Mouse (Mus musculus) embryonic stem cell, embryonic (primary cell): Measurements from ENCODE around the gene Trp53tg5.

Experiments used
- CTCF ChIA-PET, 4 experiments: fragments of 300-600 bp in 2 of 4; fragments of 350-600 bp in 2 of 4; sonication (Branson Sonifier 250); formaldehyde crosslinking; loops; one replicate each; lab custom pipeline; 2022; ENCODE audit warnings: inconsistent platforms in 2 of 4; lab: Charles Lee
- POLR2A ChIA-PET, 4 experiments: fragments of 300-600 bp in 2 of 4; fragments of 350-600 bp in 2 of 4; sonication (Branson Sonifier 250); formaldehyde crosslinking; loops; one replicate each; lab custom pipeline; 2022; ENCODE audit warnings: antibody characterized with exemption in 4 of 4, inconsistent platforms in 1 of 4; lab: Charles Lee

Trp53tg5 gene

DNA sequence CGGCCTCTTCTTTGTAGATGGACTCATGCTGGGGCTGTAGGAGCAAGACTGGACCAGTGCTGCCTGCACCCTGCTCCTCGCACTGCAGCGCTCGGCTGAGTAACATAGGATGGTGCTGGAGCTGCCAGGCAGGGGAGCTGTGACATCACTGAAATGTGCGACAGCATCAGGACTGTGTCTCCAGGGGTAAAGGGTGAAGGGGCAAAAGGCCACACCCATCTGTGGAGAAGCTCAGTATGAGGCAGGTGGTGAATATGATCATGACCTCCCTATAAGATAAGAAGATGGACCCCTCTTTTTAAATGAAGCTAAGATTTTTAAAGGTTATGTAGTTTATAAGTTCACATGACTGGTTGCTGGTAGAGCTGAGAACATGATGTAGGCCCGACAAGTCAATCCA, at the start of gene Trp53tg5:
TSS of gene Trp53tg5 (minus strand) at position 101 of the 400 bp plus-strand sequence.
- CTCF ChIA-PET, result interaction anchor here in 3 of 4 experiments (0.5 to 1.6 kb wide), 3 partner anchors 13 to 75 kb away, joined by 3 to 20 read pairs (median 4); partner anchors contain the start of gene Gm20458 (in 1 of the 3)

DNA sequence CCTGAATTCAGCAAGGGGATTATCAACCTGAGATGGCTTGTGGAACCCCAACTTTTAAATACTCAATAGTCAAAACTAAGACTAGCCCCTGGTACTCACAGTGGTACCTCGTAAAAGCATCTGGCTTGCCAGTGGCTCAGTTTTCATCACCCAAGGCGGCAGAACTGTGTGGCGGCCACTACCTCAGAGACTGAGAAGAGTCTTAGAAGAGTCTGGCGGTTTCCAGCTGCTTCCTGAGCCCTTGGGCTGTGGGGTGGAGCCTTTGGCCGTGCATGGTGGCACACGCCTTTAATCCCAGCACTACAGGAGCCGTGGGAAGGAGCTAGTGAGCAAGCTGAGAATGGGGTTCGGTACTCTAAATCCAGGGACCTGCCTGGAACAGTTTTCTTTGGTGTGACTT, 48.8 kb upstream of the Trp53tg5 start:
- POLR2A ChIA-PET, result interaction anchor here (0.7 to 2.6 kb wide), 42 partner anchors 8 to 356 kb away, joined by 3 to 26 read pairs (median 4); partner anchors contain the start of genes Wfdc2 (in 3 of the 4), Gm20458 (in 1 of the 4), Matn4 (in 1 of the 4) and Sdc4 (in 1 of the 4)

More for the DNA sequence above, at the start of gene Trp53tg5:
- POLR2A ChIA-PET, result interaction anchor here in 2 of 4 experiments (0.8 to 1.3 kb wide), 5 partner anchors 9 to 30 kb away, joined by 3 to 5 read pairs (median 4); partner anchors contain the start of genes Gm20458 (in 1 of the 2) and Sys1 (in 1 of the 2)

DNA sequence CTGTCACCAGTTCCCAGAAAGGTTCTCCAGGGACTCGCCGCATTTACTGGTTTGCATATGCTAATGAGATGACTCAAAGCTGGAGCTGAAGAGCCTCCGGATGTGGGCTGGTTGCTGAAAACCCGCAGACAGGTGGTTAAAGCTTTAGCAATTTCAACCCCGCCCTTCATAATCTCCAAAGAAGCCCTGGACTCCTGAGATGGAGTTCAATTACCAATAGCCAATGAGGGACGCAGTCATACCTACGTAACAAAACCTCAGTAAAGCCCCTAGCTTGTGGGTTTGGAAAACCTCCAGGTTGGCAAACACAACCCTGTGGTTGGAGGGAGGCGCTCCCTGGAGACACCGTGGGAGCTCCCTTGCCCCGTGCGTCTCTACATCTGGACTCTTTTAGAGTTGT, 48.3 kb upstream of the Trp53tg5 start:
- POLR2A ChIA-PET, result interaction anchor here (0.6 to 2.6 kb wide), 57 partner anchors 9 to 357 kb away, joined by 3 to 26 read pairs (median 4); partner anchors contain the start of genes Sdc4 (in 3 of the 4), Wfdc2 (in 3 of the 4), Gm20458 (in 1 of the 4) and Matn4 (in 1 of the 4)
- CTCF ChIA-PET, result interaction anchor here (0.5 to 3.2 kb wide), 29 partner anchors 9 to 359 kb away, joined by 3 to 24 read pairs (median 6); partner anchors contain the start of genes Gm20458 (in 2 of the 4), Matn4 (in 1 of the 4), Slpi (in 1 of the 4) and Sys1 (in 1 of the 4)

More for the DNA sequence above, 48.8 kb upstream of the Trp53tg5 start:
- CTCF ChIA-PET, result interaction anchor here (0.6 to 3.2 kb wide), 27 partner anchors 9 to 344 kb away, joined by 3 to 24 read pairs (median 6); partner anchors contain the start of genes Gm20458 (in 2 of the 4), Slpi (in 1 of the 4), Sys1 (in 1 of the 4) and Wfdc10 (in 1 of the 4)

DNA sequence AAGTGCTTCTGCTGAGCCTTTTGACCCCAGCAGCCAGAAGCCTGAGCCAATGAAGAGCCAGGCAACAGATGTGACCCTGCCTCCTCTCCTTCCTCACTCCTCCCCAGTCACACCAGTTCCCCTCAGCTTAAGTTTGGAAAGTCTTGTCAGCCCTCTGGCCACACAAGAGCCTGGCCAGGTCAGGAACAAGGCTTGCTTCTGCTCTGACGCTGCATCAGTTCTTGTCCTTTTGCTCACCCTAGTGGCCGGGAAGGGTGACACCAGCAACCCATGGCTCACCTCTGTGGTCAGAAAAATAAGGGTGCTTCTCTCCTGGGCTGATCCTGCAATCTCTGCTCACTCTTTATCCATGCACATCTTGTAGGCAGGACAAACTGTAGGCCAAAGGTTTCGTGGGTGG, 47.3 kb upstream of the Trp53tg5 start:
- ChIA-PET CTCF (interaction anchor here in 3 of 4 experiments (0.5 to 3.2 kb wide), 16 partner anchors 10 to 131 kb away, joined by 3 to 24 read pairs (median 8); partner anchors contain the start of genes Gm20458 (in 1 of the 3), Matn4 (in 1 of the 3) and Slpi (in 1 of the 3)), POLR2A (interaction anchor here (0.5 to 2.6 kb wide), 28 partner anchors 9 to 113 kb away, joined by 3 to 26 read pairs (median 5); partner anchors contain the start of genes Sdc4 (in 2 of the 4), Gm20458 (in 1 of the 4), Pigt (in 1 of the 4) and Sys1 (in 1 of the 4))

DNA sequence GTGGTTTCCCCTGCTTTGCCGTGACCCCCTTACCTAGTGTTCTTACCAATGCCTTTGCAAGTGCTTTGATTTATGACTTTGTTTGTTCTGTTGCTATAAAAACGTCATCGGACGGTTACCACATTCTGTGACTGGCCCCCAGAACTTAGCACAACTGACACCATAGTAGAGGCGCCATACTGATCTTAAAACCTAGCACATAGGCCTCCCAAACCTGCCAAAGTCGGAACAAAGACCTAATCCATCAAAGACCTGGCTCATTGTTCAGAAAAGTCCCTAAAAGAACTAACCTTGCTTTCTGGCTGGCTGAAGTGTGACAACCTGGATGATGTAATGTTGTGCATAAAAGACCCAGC, 45.6 kb upstream of the Trp53tg5 start:
- CTCF ChIA-PET, result interaction anchor here (0.5 to 2.0 kb wide), 16 partner anchors 9 to 265 kb away, joined by 3 to 10 read pairs (median 4); partner anchors contain the start of genes Dbndd2 (in 1 of the 4), Wfdc10 (in 1 of the 4) and Wfdc9 (in 1 of the 4)
- POLR2A ChIA-PET, result interaction anchor here in 3 of 4 experiments (0.7 to 1.8 kb wide), 7 partner anchors 9 to 227 kb away, joined by 3 to 7 read pairs (median 3); partner anchors contain the start of genes Dnttip1 (in 1 of the 3), Sdc4 (in 1 of the 3), Sys1 (in 1 of the 3) and Wfdc3 (in 1 of the 3)

DNA sequence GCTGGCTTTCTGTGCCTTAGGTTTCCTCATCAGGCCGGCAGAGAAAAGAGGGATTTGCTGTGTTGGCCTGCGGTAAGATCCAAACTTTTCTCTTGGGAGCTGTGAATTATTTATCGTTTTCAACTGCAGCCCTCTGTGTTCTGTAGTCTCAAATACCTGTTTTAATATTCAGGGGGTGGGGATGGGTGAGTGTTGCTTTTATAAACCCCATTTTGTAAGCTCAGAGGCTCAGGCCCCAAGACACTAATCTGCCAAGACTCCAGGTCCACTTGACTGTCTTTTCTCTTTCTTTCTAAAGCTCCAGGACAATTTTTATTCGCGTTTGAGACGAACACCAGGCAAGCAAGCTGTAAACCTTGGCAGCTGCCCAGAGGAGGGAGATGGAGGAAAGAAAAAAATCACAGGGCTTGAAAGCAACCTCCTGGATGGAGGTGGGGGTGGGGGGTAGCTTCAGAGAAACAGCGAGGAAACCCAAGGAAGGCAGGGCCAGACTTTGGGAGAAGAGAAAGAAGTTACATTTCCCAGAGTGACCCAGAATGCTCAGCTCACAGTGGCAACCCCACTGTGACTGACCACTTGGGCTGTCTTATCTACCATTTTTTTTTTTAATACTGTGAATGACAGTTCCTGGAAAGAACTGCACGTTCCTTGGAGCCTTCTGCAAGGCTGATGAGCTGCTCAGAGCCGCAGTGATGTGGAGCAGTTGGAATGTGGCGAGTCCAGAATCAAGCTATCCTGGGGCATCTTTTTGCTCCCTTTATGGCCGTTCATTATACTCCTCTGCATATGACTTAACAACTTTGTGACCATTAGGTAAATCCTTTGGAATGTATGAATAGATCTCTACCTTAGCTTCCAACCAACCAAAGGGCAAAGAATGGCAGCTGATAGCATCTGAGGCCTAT, 45.0 kb upstream of the Trp53tg5 start:
- CTCF ChIA-PET, result interaction anchor here (0.5 to 2.0 kb wide), 43 partner anchors 8 to 623 kb away, joined by 3 to 16 read pairs (median 4); partner anchors contain the start of genes Gm20458 (in 2 of the 4), Dbndd2 (in 1 of the 4), Slpi (in 1 of the 4) and Wfdc10 (in 1 of the 4)

DNA sequence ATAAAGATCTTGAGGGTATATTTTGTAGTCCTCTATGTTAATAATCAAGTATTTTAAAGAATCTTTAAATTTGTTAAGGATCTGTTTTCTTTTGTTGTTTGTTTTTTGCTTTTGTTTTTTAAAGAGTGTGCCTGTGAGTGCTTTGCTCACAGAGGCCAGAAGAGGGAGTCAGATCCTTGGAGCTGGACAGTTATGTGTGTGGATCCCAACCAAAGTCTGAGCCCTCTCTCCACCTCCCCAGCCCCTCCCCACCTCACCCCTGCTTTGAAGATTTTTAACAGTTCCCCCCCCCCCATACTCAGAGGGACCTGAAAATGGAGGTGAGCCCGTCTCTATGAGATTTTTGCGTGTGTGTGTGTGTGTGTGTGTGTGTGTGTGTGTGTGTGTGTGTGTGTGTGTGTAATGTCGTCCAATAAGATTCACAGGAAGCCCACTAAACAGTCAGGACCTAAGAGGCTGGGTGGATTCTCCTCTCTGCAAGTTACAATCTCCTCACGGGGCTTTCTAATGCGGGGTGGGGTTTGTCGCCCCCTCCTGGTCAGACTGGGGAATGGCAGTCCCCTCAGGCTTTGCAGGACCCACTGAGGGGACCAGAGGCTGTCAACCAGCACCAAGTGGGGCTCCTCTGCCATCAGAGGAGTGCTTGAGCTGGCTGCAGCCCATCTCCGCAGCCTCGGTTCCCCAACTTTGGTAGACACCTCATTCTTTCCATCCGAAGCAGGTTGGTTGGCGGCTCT, 44.1 kb upstream of the Trp53tg5 start:
- CTCF ChIA-PET, result interaction anchor here (0.5 to 2.0 kb wide), 38 partner anchors 7 to 624 kb away, joined by 3 to 16 read pairs (median 4); partner anchors contain the start of genes Gm20458 (in 2 of the 4), Dbndd2 (in 1 of the 4) and Slpi (in 1 of the 4)
- POLR2A ChIA-PET, result interaction anchor here (0.6 to 2.6 kb wide), 10 partner anchors 10 to 836 kb away, joined by 3 to 8 read pairs (median 4); partner anchors contain the start of genes Sdc4 (in 1 of the 4) and Sys1 (in 1 of the 4)

More for the DNA sequence above, 45.0 kb upstream of the Trp53tg5 start:
- POLR2A ChIA-PET, result interaction anchor here in 3 of 4 experiments (0.7 to 2.6 kb wide), 12 partner anchors 9 to 836 kb away, joined by 3 to 8 read pairs (median 3); partner anchors contain the start of genes Dnttip1 (in 1 of the 3), Sdc4 (in 1 of the 3), Sys1 (in 1 of the 3) and Wfdc3 (in 1 of the 3)

DNA sequence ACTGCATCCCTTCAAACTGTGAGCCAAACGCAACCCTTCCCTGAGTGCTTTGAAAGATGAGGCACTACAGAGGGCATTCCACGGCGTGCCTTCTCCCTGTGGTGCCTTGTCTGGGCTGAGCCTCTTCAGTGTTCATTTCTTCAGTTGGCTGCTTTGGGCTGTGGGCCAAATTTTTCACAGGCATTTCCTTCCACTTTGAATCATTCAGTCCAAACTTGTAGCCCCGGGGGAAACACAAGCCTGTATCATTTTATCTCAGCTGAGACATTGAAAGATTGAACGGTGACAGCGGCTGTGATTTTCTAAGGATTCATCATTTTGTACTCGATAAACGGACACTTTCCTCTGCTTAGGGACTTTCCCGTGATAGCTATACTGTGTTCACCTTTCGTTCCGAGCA, 43.1 kb upstream of the Trp53tg5 start:
- POLR2A ChIA-PET, result interaction anchor here in 2 of 4 experiments (0.6 to 2.6 kb wide), 2 partner anchors 9 to 156 kb away, joined by 3 to 8 read pairs; no protein-coding TSS in a partner anchor
- CTCF ChIA-PET, result interaction anchor here in 2 of 4 experiments (0.8 to 1.3 kb wide), 3 partner anchors 14 to 127 kb away, joined by 4 to 9 read pairs (median 6); no protein-coding TSS in a partner anchor

DNA sequence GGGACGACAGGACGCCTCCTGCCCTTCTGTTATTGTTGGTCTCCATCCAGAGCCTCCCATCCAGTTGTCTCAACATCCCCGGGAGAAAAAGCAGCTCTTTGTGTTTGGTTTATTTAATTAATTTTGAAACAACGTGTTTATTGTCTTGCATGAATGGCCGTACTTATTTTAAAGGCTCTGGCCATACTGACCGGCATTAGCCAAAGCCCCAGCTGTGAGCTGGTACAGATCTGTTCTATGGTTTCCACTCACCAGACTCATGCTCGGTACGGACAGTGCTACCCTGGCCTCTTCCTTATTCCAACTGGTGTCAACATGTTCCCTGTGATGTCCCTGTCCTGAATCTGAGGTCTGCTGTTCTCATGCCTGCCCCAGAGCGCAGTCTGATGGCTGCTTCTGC, 42.4 kb upstream of the Trp53tg5 start:
- POLR2A ChIA-PET, result interaction anchor here in 3 of 4 experiments (0.6 to 1.3 kb wide), 3 partner anchors 16 to 1302 kb away, joined by 3 to 4 read pairs (median 3); no protein-coding TSS in a partner anchor
- CTCF ChIA-PET, result interaction anchor here in 2 of 4 experiments (0.6 to 1.4 kb wide), 2 partner anchors 46 to 1094 kb away, joined by 3 to 4 read pairs; no protein-coding TSS in a partner anchor

DNA sequence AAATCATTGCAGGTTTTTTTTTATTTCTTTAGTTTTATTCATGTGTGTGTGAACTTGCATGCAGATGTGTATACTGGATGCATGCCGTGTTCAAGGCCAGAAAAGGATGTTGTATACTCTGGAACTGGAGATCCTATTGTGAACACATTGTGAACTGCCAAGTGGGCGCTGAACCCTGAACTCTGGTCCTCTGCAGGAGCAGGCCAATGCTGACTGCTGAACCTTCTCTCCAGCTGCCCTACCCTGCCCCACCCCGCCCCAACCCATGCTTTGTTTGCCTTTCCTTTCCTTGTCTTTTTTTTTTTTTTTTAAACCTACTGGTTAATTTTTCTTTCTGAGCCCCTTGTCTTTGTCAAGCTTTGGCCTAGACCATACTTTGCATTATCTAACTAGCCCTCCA, 41.4 kb upstream of the Trp53tg5 start:
- POLR2A ChIA-PET, result interaction anchor here in 2 of 4 experiments (0.7 to 2.0 kb wide), 3 partner anchors 45 to 119 kb away, joined by 3 to 4 read pairs (median 4); no protein-coding TSS in a partner anchor
- CTCF ChIA-PET, result interaction anchor here in 1 of 4 experiments (1.4 kb wide), 1 partner anchor 45 kb away, joined by 4 read pairs; no protein-coding TSS in a partner anchor

DNA sequence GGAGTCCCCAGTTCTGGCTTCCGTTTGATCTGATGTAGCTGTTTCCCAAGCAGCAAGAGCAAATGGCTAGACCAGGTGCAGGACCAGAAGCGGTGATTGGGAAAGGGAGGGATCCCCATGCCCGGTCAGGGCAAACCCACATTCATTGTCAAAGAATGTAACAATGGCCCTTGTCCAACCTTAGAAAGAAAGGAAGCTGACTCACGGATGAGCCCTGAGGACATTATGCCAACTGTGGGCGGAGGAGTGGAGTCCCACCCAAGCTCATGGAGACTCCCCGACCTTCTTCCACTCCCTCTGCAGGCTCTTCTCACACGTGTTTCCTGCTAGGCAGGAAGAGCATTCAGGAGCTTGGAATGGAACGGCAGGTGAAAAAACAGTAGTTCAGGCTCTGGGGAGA, 39.9 kb upstream of the Trp53tg5 start:
- CTCF ChIA-PET, result interaction anchor here in 3 of 4 experiments (0.6 to 1.9 kb wide), 8 partner anchors 8 to 281 kb away, joined by 3 to 6 read pairs (median 4); no protein-coding TSS in a partner anchor

DNA sequence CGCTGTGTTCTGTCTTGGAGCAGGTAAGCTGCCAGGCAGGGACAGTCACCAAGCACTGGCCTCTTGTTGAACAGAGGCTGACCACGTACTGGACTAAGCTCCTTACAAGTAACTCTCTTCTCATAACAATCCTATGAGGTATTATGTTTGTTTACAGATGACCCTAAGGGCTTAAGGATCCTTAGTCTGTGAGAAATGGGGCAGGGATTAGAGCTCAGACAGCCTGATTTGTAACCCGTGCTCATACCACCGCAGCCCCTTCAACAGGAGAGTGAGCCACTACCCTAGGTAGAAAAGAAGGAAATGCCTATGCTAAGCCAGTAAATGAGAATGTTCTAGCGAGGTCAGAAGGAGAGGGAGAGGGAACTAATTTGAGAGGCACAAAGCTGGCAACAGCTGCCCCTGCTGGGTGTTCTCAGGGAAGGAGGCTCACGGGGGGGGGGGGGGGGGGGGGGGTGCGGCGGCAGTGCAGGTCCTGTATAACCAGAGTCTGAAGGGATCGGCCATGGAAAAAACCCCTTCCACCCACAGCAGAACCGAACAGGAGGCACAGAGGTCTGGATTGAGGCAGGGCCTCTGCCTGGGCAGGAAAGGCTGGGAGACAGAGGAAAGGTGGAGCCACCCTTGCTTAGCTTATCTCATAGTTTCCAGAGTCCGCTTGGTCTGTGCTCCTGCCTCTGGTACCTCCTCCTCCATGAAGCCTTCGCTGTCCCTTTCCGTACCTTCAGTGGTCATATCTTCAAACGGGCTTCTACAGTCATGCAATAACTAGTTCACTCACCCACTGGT, 38.8 kb upstream of the Trp53tg5 start:
- POLR2A ChIA-PET, result interaction anchor here in 2 of 4 experiments (0.7 to 4.9 kb wide), 5 partner anchors 9 to 607 kb away, joined by 3 to 26 read pairs (median 3); partner anchors contain the start of gene Gm20458 (in 1 of the 2)
- CTCF ChIA-PET, result interaction anchor here (0.6 to 2.2 kb wide), 7 partner anchors 9 to 1338 kb away, joined by 3 to 13 read pairs (median 6); partner anchors contain the start of gene Slc12a5 (in 1 of the 4)

More for the DNA sequence above, 39.9 kb upstream of the Trp53tg5 start:
- POLR2A ChIA-PET, result interaction anchor here in 3 of 4 experiments (0.6 to 4.9 kb wide), 7 partner anchors 8 to 210 kb away, joined by 3 to 26 read pairs (median 4); partner anchors contain the start of gene Pigt (in 1 of the 3)

DNA sequence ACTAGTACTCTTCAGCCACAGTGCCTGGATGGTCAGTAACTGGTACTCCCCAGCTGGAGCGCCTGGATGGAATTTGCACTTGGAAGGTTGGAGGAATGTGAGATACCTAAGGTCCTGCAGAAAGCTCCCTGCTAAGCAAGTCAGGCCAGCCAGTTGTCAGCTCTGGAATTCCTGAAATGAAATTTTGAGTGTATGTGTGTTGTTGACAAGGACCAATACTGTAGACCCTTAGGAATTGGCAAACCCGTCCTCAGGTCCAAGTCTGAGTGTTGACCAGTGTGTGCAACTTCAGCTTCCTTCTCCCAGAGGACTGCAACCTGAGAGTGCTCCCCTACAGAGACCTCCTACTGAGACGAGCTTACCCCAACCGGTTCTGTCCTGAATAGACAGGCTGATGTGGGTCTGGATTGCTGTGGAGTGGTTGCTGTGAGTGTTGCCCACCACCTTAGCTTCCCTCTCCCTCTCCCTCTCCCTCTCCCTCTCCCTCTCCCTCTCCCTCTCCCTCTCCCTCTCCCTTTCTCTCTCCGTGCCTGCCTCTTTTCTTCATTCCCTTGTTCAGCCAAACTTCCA, 37.2 kb upstream of the Trp53tg5 start:
- ChIA-PET CTCF (interaction anchor here in 3 of 4 experiments (0.5 to 2.2 kb wide), 17 partner anchors 8 to 1211 kb away, joined by 3 to 14 read pairs (median 5); partner anchors contain the start of genes Gm20458 (in 1 of the 3) and Spint3 (in 1 of the 3)), POLR2A (interaction anchor here (0.6 to 4.9 kb wide), 35 partner anchors 9 to 1580 kb away, joined by 3 to 26 read pairs (median 4); partner anchors contain the start of genes Pigt (in 3 of the 4), Sdc4 (in 3 of the 4), Acot8 (in 1 of the 4) and Dbndd2 (in 1 of the 4))

DNA sequence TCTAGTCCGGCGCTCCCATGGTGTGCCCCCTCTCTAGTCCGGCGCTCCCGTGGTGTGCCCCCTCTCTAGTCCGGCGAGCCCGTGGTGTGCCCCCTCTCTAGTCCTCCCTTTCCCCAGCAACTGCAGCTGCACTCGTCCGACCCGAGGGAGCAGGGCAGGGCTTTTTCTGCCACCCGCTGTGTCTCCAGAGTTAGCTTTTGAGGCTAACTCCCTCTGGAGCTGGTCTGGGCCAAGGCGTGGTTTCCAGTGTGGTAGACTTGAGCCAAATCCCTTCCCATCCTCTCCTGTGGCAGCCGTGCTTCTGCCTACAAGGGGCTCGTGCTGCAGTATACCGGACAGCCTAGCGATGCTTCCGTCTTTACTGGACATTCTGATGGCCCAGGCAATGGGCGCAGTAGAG, 34.3 kb upstream of the Trp53tg5 start:
- ChIA-PET CTCF (interaction anchor here in 3 of 4 experiments (0.7 to 2.5 kb wide), 9 partner anchors 10 to 118 kb away, joined by 3 to 16 read pairs (median 5); partner anchors contain the start of gene Slpi (in 1 of the 3)), POLR2A (interaction anchor here in 2 of 4 experiments (0.7 to 3.6 kb wide), 10 partner anchors 10 to 89 kb away, joined by 3 to 20 read pairs (median 6); partner anchors contain the start of genes Gm20458 (in 1 of the 2), Pigt (in 1 of the 2) and Sdc4 (in 1 of the 2))
